Mouse (Mus musculus) kidney, embryonic 15.5 days (tissue): ENCODE results near the gene Fam168a. TPM values are rescaled to one million over a fixed set of nuclear protein-coding genes. Genes with fewer than 3 reads are reported as not detected.

Experiments
- ATAC-seq: fragments of 200-750 bp; cut with Nextera tagmentation; replicated peaks from 2 replicates; pipeline ENCODE4 v1.8.0; 2017; ENCODE audit warnings: moderate TSS enrichment; ENCODE audit not compliant: low FRiP score
- H3K27ac ChIP-seq: fragments of 300-500 bp; sonication (generic); 2 replicates; pipeline ENCODE4 v1.5.1; 2015; ENCODE audit warnings: mild to moderate bottlenecking, inconsistent platforms
- H3K27me3 ChIP-seq: fragments of 300-500 bp; sonication (generic); 2 replicates; pipeline ENCODE4 v1.6.1; 2015; ENCODE audit warnings: inconsistent platforms
- H3K36me3 ChIP-seq: fragments of 300-500 bp; sonication (generic); 2 replicates; pipeline ENCODE4 v1.6.1; 2015; ENCODE audit warnings: inconsistent platforms
- H3K4me1 ChIP-seq: fragments of 300-500 bp; sonication (generic); 2 replicates; pipeline ENCODE4 v1.6.1; 2015; ENCODE audit warnings: inconsistent platforms
- H3K4me2 ChIP-seq: fragments of 300-500 bp; sonication (generic); 2 replicates; pipeline ENCODE4 v1.6.1; 2015; ENCODE audit warnings: moderate library complexity, mild to moderate bottlenecking, inconsistent platforms
- H3K4me3 ChIP-seq: fragments of 300-500 bp; sonication (generic); replicated peaks from 2 replicates; pipeline ENCODE4 v1.5.1; 2015; ENCODE audit warnings: mild to moderate bottlenecking, inconsistent platforms
- H3K9ac ChIP-seq: fragments of 300-500 bp; sonication (generic); 2 replicates; pipeline ENCODE4 v1.6.1; 2015; ENCODE audit warnings: mild to moderate bottlenecking, inconsistent platforms
- H3K9me3 ChIP-seq: fragments of 300-500 bp; sonication (generic); replicated peaks from 2 replicates; pipeline ENCODE4 v1.6.1; 2016; ENCODE audit warnings: inconsistent platforms
- WGBS: fragments of 180-500 bp; shearing (Covaris S2); methylation state at CpG from one replicate; pipeline ENCODE4 v1.1.7; 2015; ENCODE audit warnings: mixed read lengths; 5-methylcytosine and 5-hydroxymethylcytosine counted together
- polyA plus RNA-seq: library from polyadenylated mRNA; unstranded; fragments of >200 nt; fragmentation: Nextera tagmentation; extraction: Ambion mirVana; gene quantifications from 2 replicates; pipeline ENCODE4 v1.2.1, GENCODE M21; 2015

The Fam168a gene
- polyA plus RNA-seq, 1 experiment from 2014 or later: 46.1 TPM

GRCm38 (mm10) chr7:100678948-100679880, 27.2 kb upstream of the Fam168a start:
- Histone ChIP-seq H3K9ac (no peak overlapping the region), H3K27ac (peak overlapping the region; percentile 75), H3K36me3 (no peaks in the 10 kb centered on the region), H3K4me2 (peak overlapping the region; percentile 14; the same call in 1 of the 2 replicates), H3K9me3 (no peaks in the 10 kb centered on the region), H3K4me3 (no peak overlapping the region), H3K4me1 (no peaks in the 10 kb centered on the region), H3K27me3 (no peaks in the 10 kb centered on the region)
- ATAC-seq: no peak
- 61% methylated on average over 15 of the region's 15 CpGs for whole genome bisulfite sequencing

GRCm38 (mm10) chr7:100681132-100681531, 25.3 kb upstream of the Fam168a start:
- H3K36me3 ChIP-seq: no peaks in the 10 kb centered on the region
- WGBS: 54% methylated on average over 5 of the region's 5 CpGs
- H3K9me3 ChIP-seq: no peaks in the 10 kb centered on the region
- H3K4me1 ChIP-seq: no peaks in the 10 kb centered on the region
- H3K27ac ChIP-seq: no peak overlapping the region
- no peaks in the 10 kb centered on the region for H3K27me3 ChIP-seq
- no peak overlapping the region for H3K9ac ChIP-seq
- no peak for ATAC-seq
- no peak overlapping the region for H3K4me2 ChIP-seq
- H3K4me3 ChIP-seq: no peak overlapping the region

- no peak for ATAC-seq
- 94% methylated on average over 1 of the region's 1 CpGs for WGBS
- H3K9me3 ChIP-seq: no peaks in the 10 kb centered on the region
- no peak overlapping the region for H3K4me3 ChIP-seq
- H3K27ac ChIP-seq: no peak overlapping the region
- no peaks in the 10 kb centered on the region for H3K27me3 ChIP-seq
- H3K4me2 ChIP-seq: no peak overlapping the region
- no peak overlapping the region for H3K9ac ChIP-seq
- no peaks in the 10 kb centered on the region for H3K36me3 ChIP-seq
- no peaks in the 10 kb centered on the region for H3K4me1 ChIP-seq
Measured at GRCm38 (mm10) chr7:100683241-100683640, 23.2 kb upstream of the Fam168a start.

GRCm38 (mm10) chr7:100684081-100684480, 22.4 kb upstream of the Fam168a start:
- H3K27ac ChIP-seq: no peak overlapping the region
- WGBS: 78% methylated on average over 5 of the region's 5 CpGs
- no peaks in the 10 kb centered on the region for H3K4me1 ChIP-seq
- H3K4me3 ChIP-seq: no peak overlapping the region
- no peak overlapping the region for H3K4me2 ChIP-seq
- no peak overlapping the region for H3K9ac ChIP-seq
- ATAC-seq: no peak
- H3K27me3 ChIP-seq: no peaks in the 10 kb centered on the region
- H3K36me3 ChIP-seq: no peaks in the 10 kb centered on the region
- no peaks in the 10 kb centered on the region for H3K9me3 ChIP-seq

- H3K9ac ChIP-seq: no peak overlapping the region
Measured at GRCm38 (mm10) chr7:100684538-100684937, 21.9 kb upstream of the Fam168a start.

GRCm38 (mm10) chr7:100685061-100686030, 21.1 kb upstream of the Fam168a start:
- ATAC-seq: no peak
- H3K9ac ChIP-seq: no peak overlapping the region
- H3K4me1 ChIP-seq: no peaks in the 10 kb centered on the region
- H3K36me3 ChIP-seq: no peaks in the 10 kb centered on the region
- no peak overlapping the region for H3K27ac ChIP-seq
- no peaks in the 10 kb centered on the region for H3K27me3 ChIP-seq
- H3K4me2 ChIP-seq: no peak overlapping the region
- H3K4me3 ChIP-seq: no peak overlapping the region
- H3K9me3 ChIP-seq: no peaks in the 10 kb centered on the region
- 43% methylated on average over 13 of the region's 13 CpGs for WGBS

More at GRCm38 (mm10) chr7:100684538-100684937, 21.9 kb upstream of the Fam168a start:
- Histone ChIP-seq H3K9me3 (no peaks in the 10 kb centered on the region), H3K4me1 (no peaks in the 10 kb centered on the region), H3K4me2 (no peak overlapping the region), H3K27me3 (no peaks in the 10 kb centered on the region), H3K4me3 (no peak overlapping the region), H3K27ac (no peak overlapping the region), H3K36me3 (no peaks in the 10 kb centered on the region)
- WGBS: 55% methylated on average over 7 of the region's 7 CpGs
- no peak for ATAC-seq

GRCm38 (mm10) chr7:100688471-100688870, 18.0 kb upstream of the Fam168a start:
- Histone ChIP-seq H3K27ac (no peak overlapping the region), H3K27me3 (no peaks in the 10 kb centered on the region), H3K4me2 (no peak overlapping the region), H3K9ac (no peak overlapping the region), H3K4me1 (no peaks in the 10 kb centered on the region), H3K4me3 (no peak overlapping the region), H3K36me3 (no peaks in the 10 kb centered on the region), H3K9me3 (no peaks in the 10 kb centered on the region)
- no peak for ATAC-seq
- WGBS: 80% methylated on average over 7 of the region's 7 CpGs

GRCm38 (mm10) chr7:100693199-100693598, 13.2 kb upstream of the Fam168a start:
- Histone ChIP-seq H3K4me3 (no peak overlapping the region), H3K4me1 (no peaks in the 10 kb centered on the region), H3K4me2 (no peak overlapping the region), H3K9me3 (no peaks in the 10 kb centered on the region), H3K27ac (no peak overlapping the region), H3K9ac (no peak overlapping the region), H3K36me3 (no peaks in the 10 kb centered on the region), H3K27me3 (no peaks in the 10 kb centered on the region)
- 45% methylated on average over 8 of the region's 8 CpGs for WGBS
- no peak for ATAC-seq

- Histone ChIP-seq H3K9ac (no peak overlapping the region), H3K4me1 (peaks cover 9% of the 10 kb centered on the region), H3K27me3 (no peaks in the 10 kb centered on the region), H3K27ac (no peak overlapping the region), H3K9me3 (no peaks in the 10 kb centered on the region), H3K36me3 (no peaks in the 10 kb centered on the region), H3K4me2 (no peak overlapping the region), H3K4me3 (no peak overlapping the region)
- ATAC-seq: no peak
- 34% methylated on average over 8 of the region's 8 CpGs for WGBS
Measured at GRCm38 (mm10) chr7:100699771-100700770, 6.4 kb upstream of the Fam168a start.

GRCm38 (mm10) chr7:100706883-100707480, 547 bp downstream of the Fam168a start:
- H3K4me2 ChIP-seq: peak overlapping the region; percentile 66
- ATAC-seq: peak; percentile 1; the same call in 1 of the 2 replicates
- 0% methylated on average over 23 of the region's 23 CpGs for WGBS
- H3K27ac ChIP-seq: peak overlapping the region; percentile 98
- H3K9ac ChIP-seq: peak overlapping the region; percentile 95
- no peaks in the 10 kb centered on the region for H3K36me3 ChIP-seq
- no peaks in the 10 kb centered on the region for H3K9me3 ChIP-seq
- H3K27me3 ChIP-seq: no peaks in the 10 kb centered on the region
- H3K4me1 ChIP-seq: peaks cover 14% of the 10 kb centered on the region
- peak overlapping the region; percentile 85 for H3K4me3 ChIP-seq

GRCm38 (mm10) chr7:100718741-100719140, 12.3 kb downstream of the Fam168a start:
- Histone ChIP-seq H3K4me1 (peaks cover 13% of the 10 kb centered on the region; the same call in 1 of the 2 replicates), H3K4me2 (no peak overlapping the region), H3K27me3 (no peaks in the 10 kb centered on the region), H3K9me3 (no peaks in the 10 kb centered on the region), H3K36me3 (no peaks in the 10 kb centered on the region), H3K9ac (no peak overlapping the region), H3K27ac (no peak overlapping the region), H3K4me3 (no peak overlapping the region)
- 94% methylated on average over 5 of the region's 5 CpGs for WGBS
- no peak for ATAC-seq
